Mouse (Mus musculus) liver, postnatal 0 days (tissue): Measurements from ENCODE around the gene Slc4a1. TPM values are rescaled to one million over a fixed set of nuclear protein-coding genes. Genes with fewer than 3 reads are reported as not detected.

Experiments used
- ATAC-seq: fragments of 200-750 bp; cut with Nextera tagmentation; 2 replicates; pipeline ENCODE4 v1.8.0; 2017; ENCODE audit warnings: mild to moderate bottlenecking, moderate library complexity
- DNase-seq: peaks from one replicate; pipeline ENCODE4 v3.0.0-alpha.2; 2016
- H3K27ac ChIP-seq: fragments of 300-500 bp; sonication (generic); 2 replicates; pipeline ENCODE4 v1.5.1; 2014; ENCODE audit warnings: antibody characterized with exemption, moderate library complexity, mild to moderate bottlenecking, low read depth
- H3K27me3 ChIP-seq: fragments of 300-500 bp; sonication (generic); 2 replicates; pipeline ENCODE4 v1.6.1; 2014; ENCODE audit warnings: low read length, control low read depth, mixed read lengths; ENCODE audit not compliant: insufficient read depth
- H3K36me3 ChIP-seq: fragments of 300-500 bp; sonication (generic); replicated peaks from 2 replicates; pipeline ENCODE4 v1.6.1; 2014; ENCODE audit warnings: mild to moderate bottlenecking, control low read depth, low read length, moderate library complexity, mixed read lengths; ENCODE audit not compliant: insufficient read depth
- H3K4me1 ChIP-seq: fragments of 300-500 bp; sonication (generic); 2 replicates; pipeline ENCODE4 v1.6.1; 2014; ENCODE audit warnings: antibody characterized with exemption, mild to moderate bottlenecking, control low read depth; ENCODE audit not compliant: insufficient read depth
- H3K4me2 ChIP-seq: fragments of 300-500 bp; sonication (generic); 2 replicates; pipeline ENCODE4 v1.6.1; 2014; ENCODE audit warnings: low read depth, mild to moderate bottlenecking, low read length, moderate library complexity, mixed read lengths
- H3K4me3 ChIP-seq: fragments of 300-500 bp; sonication (generic); 2 replicates; pipeline ENCODE4 v1.5.1; 2014; ENCODE audit warnings: low read depth, low read length
- H3K9ac ChIP-seq: fragments of 300-500 bp; sonication (generic); replicated peaks from 2 replicates; pipeline ENCODE4 v1.6.1; 2014; ENCODE audit warnings: mild to moderate bottlenecking, moderate library complexity
- H3K9me3 ChIP-seq: fragments of 300-500 bp; sonication (generic); 2 replicates; pipeline ENCODE4 v1.6.1; 2016; ENCODE audit warnings: mild to moderate bottlenecking, control low read depth, low read length, mixed read lengths
- CTCF ChIP-seq: sonication (generic); IDR thresholded peaks from 2 replicates; pipeline ENCODE4 v1.5.1; 2016; ENCODE audit warnings: antibody characterized with exemption, low read depth
- EP300 ChIP-seq: IDR thresholded peaks from 2 replicates; pipeline ENCODE4 v1.6.1; 2016; ENCODE audit warnings: antibody characterized with exemption, low read depth, mild to moderate bottlenecking
- WGBS: fragments of 180-500 bp; shearing (Covaris S2); extraction: QIAGEN DNeasy Blood & Tissue Kit; methylation state at CpG from one replicate; pipeline ENCODE4 v1.1.7; 2014; ENCODE audit not compliant: insufficient replicate concordance; 5-methylcytosine and 5-hydroxymethylcytosine counted together
- polyA plus RNA-seq: library from polyadenylated mRNA; unstranded; fragments of >200 nt; fragmentation: Nextera tagmentation; extraction: Ambion mirVana; gene quantifications from 2 replicates; pipeline ENCODE4 v1.2.1, GENCODE M21; 2015

The Slc4a1 gene
- polyA plus RNA-seq, 1 experiment from 2014 or later: 329 TPM

DNA sequence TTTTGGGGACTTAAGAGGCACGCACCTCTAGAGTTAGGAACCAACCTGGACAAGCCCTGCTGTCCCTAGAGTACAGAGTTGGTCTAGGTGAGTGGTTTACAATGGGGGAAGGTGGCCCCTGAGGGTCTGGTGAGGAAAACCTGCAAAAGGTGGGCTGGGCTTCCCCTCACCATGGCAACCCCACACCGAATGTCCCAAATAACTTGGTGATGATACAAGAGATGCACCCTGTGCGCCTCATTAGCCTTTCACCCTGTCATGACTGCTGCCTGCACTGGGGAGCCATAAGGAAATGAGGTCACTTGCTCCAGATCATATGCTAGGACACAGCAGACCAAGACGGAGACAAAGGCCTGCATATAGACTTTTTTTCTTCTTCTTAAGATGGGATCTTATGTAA lies 15.6 kb downstream of the Slc4a1 start:
- peaks cover 56% of the 10 kb centered on the region for H3K36me3 ChIP-seq
- TF ChIP-seq CTCF (no peak), EP300 (no peak)
- no peak overlapping the region for H3K4me3 ChIP-seq
- ATAC-seq: no peak
- no peak overlapping the region for H3K4me2 ChIP-seq
- no peak overlapping the region for H3K9ac ChIP-seq
- H3K4me1 ChIP-seq: no peaks in the 10 kb centered on the region; the same call in 1 of the 2 replicates
- 0 out of 2 replicates have a peak, but pooled peaks cover 7% of the 10 kb centered on the region for H3K27me3 ChIP-seq
- 87% methylated on average over 4 of the region's 4 CpGs for WGBS
- no peak for DNase-seq
- H3K9me3 ChIP-seq: no peaks in the 10 kb centered on the region
- H3K27ac ChIP-seq: no peak overlapping the region

DNA sequence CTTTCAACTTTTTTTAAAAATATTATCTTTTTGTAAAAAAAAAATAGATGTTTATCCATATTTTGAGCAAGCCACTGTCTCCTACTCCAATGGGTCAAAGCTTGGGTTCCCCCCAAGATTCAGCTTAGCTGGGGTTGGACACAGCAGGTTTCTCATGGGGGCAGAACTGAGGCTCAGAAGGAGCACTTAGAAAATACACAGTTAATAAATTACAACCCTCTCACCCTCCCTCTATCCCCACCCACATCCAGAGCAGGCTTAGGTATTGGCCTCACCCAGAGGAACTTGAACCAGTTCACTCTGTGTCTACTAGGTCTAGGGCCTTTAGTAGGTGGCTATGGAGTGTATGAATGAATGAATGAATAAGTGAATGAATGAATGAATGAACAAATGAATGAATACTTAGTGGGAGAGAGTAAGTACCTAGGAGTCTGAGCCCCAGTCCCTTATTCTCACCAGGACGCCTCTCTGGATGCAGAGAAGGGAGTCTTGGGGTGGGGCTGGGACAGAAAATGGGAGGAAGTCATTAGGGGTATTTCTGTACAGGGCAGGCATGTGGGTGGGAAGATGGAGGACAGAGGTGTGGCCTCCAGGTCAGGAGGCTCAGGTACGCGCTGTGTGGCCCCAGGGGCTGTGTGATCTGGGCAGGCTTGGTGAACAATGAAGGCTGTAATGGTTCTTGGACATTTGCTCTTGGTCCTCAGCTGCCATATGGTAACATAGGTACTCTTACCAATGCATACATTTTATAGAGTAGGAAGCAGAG lies 16.6 kb downstream of the Slc4a1 start:
- WGBS: 93% methylated on average over 3 of the region's 3 CpGs
- Histone ChIP-seq H3K4me3 (no peak overlapping the region), H3K27me3 (0 out of 2 replicates have a peak, but pooled peaks cover 7% of the 10 kb centered on the region), H3K4me1 (no peaks in the 10 kb centered on the region; the same call in 1 of the 2 replicates), H3K36me3 (peaks cover 50% of the 10 kb centered on the region), H3K9ac (no peak overlapping the region), H3K9me3 (no peaks in the 10 kb centered on the region), H3K4me2 (no peak overlapping the region), H3K27ac (no peak overlapping the region)
- TF ChIP-seq EP300 (no peak), CTCF (no peak)
- no peak for ATAC-seq
- no peak for DNase-seq

DNA sequence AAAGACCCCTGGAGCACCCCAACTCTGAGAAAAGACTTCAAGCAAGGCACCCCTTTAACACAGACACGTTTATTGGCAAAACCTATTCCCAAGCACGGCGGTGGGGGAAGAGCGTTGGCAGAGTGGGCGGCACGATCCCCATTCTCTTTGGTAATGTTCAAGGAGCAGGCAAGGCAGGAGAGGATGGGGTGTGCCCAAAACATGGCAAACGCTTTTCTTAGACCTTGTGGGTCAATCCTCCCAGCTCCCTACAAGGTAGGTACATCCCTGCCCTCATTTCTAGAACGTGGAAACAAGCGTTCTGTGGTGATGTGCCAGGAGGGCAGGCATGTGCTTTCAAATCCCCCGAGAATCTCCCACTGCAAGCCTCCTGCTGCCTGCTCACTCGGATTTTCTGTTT lies 17.2 kb downstream of the Slc4a1 start:
- no peak for ATAC-seq
- H3K4me2 ChIP-seq: no peak overlapping the region
- H3K9me3 ChIP-seq: no peaks in the 10 kb centered on the region
- H3K4me3 ChIP-seq: no peak overlapping the region
- 84% methylated on average over 11 of the region's 11 CpGs for WGBS
- H3K4me1 ChIP-seq: no peaks in the 10 kb centered on the region; the same call in 1 of the 2 replicates
- TF ChIP-seq EP300: no peak
- no peak for TF ChIP-seq CTCF
- 0 out of 2 replicates have a peak, but pooled peaks cover 7% of the 10 kb centered on the region for H3K27me3 ChIP-seq
- peak; percentile 27 for DNase-seq
- no peak overlapping the region for H3K27ac ChIP-seq
- H3K9ac ChIP-seq: no peak overlapping the region
- H3K36me3 ChIP-seq: peaks cover 44% of the 10 kb centered on the region

DNA sequence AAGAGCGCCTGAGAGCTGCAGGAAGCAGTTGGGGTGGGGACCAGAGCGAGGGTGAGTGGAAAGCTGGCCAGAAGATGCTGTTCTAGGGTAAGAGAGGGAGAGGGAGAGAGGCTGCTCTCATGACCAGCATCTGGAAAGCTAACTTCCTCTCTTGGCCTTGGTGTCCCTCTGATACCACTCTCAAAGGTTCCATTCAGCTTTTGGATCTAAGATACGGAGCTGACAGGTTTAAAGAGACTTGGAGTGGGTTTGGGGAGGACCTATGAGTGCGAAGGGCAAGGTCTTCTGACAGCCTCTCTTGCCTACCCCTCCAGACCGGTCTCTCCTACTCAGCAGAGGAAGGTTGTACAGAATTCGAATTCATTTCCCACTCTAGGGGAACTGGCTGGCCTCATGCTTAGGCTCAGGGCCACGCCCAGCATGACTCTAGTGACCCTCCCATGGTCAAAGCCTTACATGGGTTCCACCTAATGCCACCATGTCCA lies 17.9 kb downstream of the Slc4a1 start:
- peaks cover 38% of the 10 kb centered on the region for H3K36me3 ChIP-seq
- no peak overlapping the region for H3K4me2 ChIP-seq
- H3K9ac ChIP-seq: no peak overlapping the region
- DNase-seq: peak; percentile 43
- ATAC-seq: peak; percentile 58
- peak overlapping the region; percentile 30; the same call in 1 of the 2 replicates for H3K27ac ChIP-seq
- H3K4me1 ChIP-seq: no peaks in the 10 kb centered on the region; the same call in 1 of the 2 replicates
- no peak overlapping the region for H3K4me3 ChIP-seq
- no peaks in the 10 kb centered on the region for H3K9me3 ChIP-seq
- 88% methylated on average over 7 of the region's 7 CpGs for WGBS
- H3K27me3 ChIP-seq: 0 out of 2 replicates have a peak, but pooled peaks cover 7% of the 10 kb centered on the region
- TF ChIP-seq CTCF: no peak
- no peak for TF ChIP-seq EP300

DNA sequence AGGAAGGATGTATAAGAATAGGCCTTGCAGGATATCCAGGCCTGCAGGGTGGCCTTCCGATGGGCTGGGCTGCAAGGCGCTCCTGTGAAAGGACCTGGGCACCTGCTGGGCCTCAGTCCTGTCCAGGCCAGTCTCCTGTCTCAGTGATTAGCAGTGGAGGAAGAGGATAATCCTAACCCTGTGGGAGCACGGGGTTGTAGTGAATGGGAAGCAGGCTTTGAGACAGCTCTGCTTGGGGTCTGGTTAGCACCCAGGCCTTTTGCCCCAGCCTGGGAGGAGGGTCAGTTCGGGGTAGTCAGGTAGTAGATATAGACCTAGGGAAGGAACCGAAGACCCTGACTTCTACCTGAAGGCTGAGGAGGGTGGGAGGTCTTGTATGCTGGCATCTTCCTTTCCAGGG lies 18.3 kb downstream of the Slc4a1 start:
- DNase-seq (peak; percentile 58), ATAC-seq (peak; percentile 50)
- no peak for TF ChIP-seq CTCF
- TF ChIP-seq EP300: peak; percentile 21; the same call in 1 of the 2 replicates
- Histone ChIP-seq H3K4me2 (no peak overlapping the region), H3K27ac (peak overlapping the region; percentile 30; the same call in 1 of the 2 replicates), H3K4me1 (no peaks in the 10 kb centered on the region; the same call in 1 of the 2 replicates), H3K9ac (no peak overlapping the region), H3K9me3 (no peaks in the 10 kb centered on the region), H3K27me3 (0 out of 2 replicates have a peak, but pooled peaks cover 7% of the 10 kb centered on the region), H3K36me3 (peaks cover 33% of the 10 kb centered on the region), H3K4me3 (no peak overlapping the region)
- WGBS: 81% methylated on average over 5 of the region's 5 CpGs

DNA sequence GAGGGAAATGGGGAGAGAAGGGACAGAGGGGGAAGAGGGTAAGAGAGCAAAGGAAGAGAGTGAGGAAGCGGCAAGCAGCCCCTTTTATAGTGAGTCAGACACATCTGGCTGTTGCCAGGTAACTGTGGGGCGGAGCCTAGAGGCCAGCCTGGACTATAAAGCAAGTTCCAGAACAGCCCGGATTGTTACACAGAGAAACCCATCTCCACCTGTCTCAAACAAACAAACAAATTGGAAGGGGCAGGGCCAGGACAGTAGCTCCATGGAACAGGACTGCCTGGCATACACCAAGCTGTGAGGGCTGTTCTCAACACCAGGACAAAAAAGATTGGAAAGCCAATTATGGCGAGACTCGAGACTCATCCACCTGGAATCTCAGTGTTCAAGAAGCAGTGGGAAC lies 19.1 kb downstream of the Slc4a1 start:
- peak; percentile 7 for ATAC-seq
- H3K9ac ChIP-seq: no peak overlapping the region
- H3K9me3 ChIP-seq: no peaks in the 10 kb centered on the region
- 63% methylated on average over 5 of the region's 5 CpGs for WGBS
- H3K36me3 ChIP-seq: peaks cover 25% of the 10 kb centered on the region
- H3K4me2 ChIP-seq: no peak overlapping the region
- H3K27me3 ChIP-seq: 0 out of 2 replicates have a peak, but pooled peaks cover 4% of the 10 kb centered on the region
- H3K27ac ChIP-seq: no peak overlapping the region
- DNase-seq: peak; percentile 63
- H3K4me1 ChIP-seq: no peaks in the 10 kb centered on the region; the same call in 1 of the 2 replicates
- no peak overlapping the region for H3K4me3 ChIP-seq
- TF ChIP-seq EP300 (no peak), CTCF (no peak)
